Mouse (Mus musculus) c-Kit-positive CD71-negative TER-119-negative erythroid progenitor cells, embryonic 14.5 days (primary cell): ENCODE results near the gene Ryr2.
"Not testable (repeated sequence)": the region's sequence is repeated elsewhere in the genome, so short reads cannot be mapped to it uniquely, and the experiment has no call there.

Experiments used
- DNase-seq: peaks from one replicate; pipeline ENCODE4 v3.0.0-alpha.2; 2013; ENCODE audit warnings: low read depth

The Ryr2 gene

DNA sequence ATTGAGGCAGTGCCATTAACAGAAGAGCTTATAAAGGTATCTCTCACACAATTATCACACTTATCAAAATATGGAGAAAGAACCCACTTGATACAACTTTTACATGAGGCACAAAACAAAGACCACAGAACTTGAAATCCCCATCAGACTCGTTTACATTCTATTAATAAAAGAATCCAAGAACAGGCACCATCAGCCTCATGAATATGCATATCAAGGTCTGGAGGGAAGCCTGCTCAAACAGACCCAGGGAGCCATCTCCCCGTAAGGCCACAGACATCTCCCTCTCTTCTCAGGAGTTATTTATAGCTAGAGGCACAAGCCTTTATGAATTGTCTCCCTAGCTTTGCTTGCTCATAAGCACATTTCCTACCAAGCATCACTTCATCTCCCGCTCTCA is 227.7 kb downstream of the Ryr2 start:
- no peak for DNase-seq

DNA sequence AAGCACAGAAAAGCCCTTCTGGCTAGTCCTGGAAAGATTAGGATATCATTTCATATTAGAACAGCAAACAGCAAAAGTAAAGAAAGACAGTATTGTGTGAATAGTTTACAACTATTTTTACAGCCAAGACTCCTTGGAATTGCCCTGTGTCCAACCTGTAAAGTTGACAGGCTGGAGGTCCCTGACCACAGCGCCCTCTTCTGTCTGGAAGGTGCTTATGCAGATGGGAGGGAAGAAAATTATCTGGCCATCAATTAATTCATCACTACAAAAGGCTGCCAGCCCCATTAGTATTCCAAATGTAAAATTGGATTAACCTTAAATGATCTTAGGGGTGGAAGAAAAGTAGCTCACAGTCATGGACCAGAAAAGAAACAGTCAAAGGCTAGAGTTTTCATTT is 231.9 kb downstream of the Ryr2 start:
- no peak for DNase-seq

DNA sequence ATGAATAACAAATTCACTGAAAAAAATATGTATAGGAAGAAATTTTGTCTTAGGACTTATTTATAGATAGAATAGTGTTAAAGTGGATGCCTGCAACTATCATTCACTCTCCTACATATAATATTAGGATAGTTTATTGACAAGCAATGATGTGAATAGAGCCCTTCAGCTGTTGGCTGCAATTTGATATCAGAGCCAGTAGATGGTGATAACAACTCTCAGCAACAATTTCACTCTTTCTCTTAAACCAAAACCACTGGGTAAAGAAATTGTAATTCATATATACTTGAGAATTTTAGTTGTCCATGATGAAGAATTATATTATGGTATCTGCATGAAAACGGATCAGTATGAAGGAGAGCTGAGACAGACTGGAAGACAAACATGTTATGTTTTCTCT is 236.8 kb downstream of the Ryr2 start:
- no peak for DNase-seq

DNA sequence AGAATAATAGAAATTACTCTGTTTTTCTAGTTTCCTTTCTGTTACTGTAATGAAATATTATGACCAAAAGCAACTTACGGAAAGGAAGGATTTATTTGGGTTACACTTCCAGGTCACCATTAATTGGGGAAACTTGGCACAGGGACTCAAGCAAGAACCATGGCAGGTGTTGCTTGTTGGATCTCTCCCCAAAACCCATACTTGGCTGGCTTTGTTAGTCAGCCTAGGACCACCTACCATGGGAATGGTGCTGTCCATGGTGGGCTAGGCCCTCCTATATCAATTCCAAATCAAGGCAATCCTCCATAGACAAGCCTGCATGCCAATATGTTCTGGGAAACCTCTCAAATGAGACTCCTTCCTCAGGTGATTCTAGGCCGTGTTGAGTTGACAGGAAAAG is 237.3 kb downstream of the Ryr2 start:
- DNase-seq: no peak

DNA sequence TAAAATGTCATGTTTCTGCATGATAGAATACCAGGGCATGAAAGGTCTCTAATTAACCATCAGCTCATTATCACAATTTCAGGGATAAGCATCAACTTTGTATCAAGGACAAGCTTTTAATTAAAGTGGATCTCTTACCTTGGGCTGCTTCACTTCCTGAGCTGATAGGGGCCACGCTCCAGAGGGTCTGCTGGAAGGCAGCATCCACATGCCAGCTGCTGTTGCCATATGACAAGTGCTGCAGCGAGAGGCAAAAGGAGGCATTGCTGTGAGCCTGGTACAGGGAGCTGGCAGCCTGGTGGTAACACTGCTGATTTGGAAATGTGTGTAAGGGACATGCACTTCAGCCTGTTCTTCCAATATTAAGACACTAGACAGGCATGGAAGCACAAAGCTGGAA is 237.8 kb downstream of the Ryr2 start:
- no peak for DNase-seq

DNA sequence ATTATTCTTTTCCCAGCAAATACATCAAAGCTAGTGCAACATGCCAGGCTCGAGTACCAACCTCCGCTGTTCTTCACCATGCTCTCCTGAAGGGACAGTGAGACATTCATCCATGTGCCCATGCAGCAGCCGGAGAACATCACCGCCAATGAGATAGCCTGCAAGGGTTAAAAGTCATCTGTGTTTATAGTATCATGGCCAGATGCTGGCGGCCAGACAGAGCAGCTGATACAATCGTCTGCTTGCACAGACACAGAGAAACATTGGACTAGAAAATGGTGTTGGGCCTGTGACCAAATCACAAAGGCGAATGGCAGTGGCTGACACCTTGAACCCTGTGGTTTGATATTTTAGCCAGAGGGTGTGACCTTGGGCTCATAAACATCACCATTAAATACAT is 238.7 kb downstream of the Ryr2 start:
- DNase-seq: no peak

DNA sequence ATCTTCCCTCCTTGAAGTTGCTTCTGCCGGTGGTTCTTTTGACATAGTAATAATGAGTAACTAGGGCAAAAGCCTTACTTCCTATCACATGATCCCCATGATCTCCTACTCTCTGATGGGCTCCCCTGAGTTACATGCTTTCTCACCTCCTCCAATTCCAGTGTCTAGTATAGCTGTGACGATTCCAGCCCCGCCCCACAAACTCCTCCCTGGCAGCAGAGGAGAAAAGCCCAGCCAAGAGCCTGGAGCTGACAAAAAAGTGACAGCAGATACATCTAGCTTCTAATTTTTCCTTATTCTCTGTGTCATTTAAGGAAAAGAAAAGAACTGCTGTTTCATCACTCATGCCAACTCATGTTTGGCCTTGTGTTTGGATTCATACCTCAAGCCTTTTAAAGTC is 241.5 kb downstream of the Ryr2 start:
- DNase-seq: no peak

DNA sequence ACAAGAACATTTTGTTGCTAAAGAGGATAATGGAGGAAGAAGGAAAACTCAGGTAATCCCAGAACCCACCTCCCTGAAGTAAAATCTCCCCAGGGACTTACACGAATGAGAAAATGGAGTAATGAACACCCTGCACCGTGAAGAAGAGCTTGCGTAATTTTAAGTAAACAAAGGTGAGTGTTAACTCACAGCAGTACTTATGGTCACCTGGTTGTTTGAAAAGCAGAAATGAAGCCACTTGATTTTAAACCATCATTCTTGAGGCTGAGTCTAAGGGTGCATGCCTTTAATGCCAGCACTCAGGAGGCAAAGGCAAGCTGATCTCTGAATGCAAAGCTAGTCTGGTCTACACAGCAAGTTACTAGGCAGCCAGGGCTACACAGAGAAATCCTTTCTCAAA is 255.1 kb downstream of the Ryr2 start:
- DNase-seq: no peak

DNA sequence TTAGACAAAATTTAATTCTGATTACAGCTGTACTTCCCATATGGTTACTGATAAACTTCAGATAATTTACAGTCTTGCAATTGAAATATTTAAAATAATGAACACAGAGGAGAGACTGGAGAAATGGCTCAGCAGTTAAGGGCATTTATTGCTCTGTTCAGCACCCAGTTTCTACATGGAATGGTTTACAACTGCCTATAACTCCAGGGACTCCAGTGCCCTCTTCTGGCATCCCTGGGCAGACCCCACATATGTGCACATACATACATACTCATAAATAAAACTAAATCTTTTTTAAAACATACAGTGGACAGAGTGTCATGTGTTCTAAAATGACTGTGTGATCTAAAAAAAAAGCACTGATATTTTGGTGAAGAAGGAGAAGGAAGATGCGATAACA is 262.9 kb downstream of the Ryr2 start:
- DNase-seq: no peak

DNA sequence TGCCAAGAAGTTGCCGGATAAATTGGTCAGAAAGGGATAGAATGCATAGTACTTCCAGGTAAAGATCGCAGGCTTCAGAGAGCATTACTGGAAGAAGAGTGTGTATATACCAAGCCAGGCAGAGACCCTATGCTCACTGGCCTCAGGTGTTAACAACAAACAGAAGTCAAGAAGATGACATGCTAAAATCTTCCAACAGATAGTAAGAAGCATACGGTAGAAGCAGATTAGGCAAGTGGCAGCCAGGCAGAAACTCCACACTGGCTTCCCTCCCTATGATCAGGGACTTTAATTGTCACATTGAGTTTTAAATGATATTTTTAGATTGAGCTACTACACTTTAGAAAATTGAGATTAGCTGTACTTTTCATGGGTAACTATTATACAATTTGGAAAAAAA is 268.9 kb downstream of the Ryr2 start:
- DNase-seq: no peak

DNA sequence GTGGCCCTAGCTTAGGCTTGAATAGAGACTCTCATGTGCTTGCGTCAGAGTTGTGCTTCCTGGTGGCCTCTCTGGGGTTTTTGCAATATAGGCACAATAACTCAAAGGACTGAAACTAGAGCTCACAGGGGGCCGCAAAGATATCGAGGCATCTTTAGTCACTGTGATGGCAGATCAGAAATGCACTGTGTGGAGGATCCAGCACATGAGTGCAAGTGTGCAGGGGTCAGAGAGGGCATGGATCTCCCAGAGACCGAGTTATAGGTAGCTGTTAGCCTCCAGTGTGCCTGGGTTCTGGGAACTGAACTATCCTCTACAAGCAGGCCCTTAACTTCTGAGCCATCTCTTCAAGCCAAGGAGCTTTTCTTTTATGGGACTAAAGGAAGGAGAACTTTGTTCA is 269.6 kb downstream of the Ryr2 start:
- no peak for DNase-seq

DNA sequence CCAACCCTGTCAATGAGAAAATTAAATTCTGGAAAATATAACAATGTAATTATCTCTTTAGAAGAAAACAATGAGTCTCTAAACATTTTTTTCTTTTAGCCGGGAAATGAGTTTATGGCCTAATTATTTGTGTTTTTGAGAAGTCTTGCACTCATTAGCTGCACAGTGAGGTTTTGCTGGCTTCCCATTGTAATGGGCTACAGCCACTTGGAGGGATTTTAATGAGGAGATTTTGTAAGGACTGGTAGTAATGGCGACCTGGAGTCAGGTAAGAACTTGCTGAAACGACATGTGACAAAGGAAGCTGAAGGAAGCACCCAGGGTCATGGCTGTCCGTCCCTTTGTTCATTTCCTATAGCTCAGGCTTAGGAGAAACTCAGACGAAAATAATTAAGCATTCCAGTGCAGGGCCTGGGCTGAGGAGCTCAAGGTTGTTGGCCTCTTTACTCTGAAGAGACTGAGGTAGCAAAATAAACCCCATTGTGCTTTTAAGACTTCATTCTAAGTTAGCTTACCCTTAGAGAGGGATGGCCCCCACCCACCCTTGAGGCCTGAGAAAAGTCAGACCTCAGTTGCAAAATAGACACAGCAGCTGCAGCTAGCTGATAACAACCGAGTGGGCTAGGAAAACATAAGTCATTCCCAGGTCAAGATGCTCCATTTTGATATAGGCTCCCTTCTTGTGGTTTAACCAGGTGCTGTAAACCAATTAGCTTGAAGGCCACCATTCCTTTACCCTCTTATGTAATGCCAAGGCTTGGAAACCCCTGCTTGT is 270.3 kb downstream of the Ryr2 start:
- DNase-seq: peak; percentile 26

DNA sequence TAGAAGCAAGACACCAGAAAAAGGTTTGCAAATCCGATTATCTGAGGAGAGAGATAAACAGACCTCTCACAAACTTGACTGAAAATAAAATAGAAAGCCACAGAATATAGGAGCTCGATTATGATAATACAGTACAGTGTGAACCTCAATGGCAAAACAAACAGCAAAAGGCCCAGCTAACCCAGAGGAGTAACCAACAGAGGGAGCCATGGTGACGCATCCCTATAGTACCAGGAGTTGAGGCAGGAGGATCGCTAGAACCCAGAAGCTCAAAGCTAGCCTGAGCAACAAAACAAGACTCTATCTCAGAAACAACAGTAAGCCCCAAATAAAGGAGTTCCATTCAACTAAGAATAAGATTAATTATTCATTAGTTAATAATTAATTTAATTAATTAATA is 275.5 kb downstream of the Ryr2 start:
- DNase-seq: no peak

DNA sequence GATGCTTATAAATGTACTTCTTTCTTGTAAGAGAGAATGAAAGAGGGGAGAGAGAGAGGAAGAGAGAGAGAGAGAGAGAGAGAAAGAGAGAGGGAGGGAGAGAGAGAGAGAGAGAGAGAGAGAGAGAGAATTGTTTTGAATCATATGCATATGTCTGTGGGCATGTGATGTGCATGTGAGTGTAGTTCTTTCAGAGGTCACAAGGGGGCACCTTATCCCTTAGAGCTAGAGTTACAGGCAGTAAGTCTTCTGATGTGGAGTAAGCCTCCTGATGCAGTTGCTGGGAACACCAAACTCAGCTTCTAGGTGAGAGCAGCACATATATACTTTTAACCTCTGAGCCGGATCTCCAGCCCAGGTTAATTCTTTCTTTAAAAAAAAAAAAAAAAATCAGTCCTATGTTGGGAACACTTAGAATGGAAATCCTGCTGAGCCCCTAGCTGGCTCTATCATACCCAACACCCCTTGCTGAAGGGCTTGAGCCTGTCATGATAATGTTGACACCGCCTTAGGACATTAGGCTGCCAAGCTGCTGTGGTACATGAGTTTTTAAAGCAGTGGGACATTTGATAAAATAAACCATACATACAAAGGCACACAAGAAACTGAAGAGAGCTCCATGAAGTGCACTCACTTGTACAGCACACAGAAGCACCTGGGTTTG is 281.1 kb downstream of the Ryr2 start:
- DNase-seq: peak; percentile 10

DNA sequence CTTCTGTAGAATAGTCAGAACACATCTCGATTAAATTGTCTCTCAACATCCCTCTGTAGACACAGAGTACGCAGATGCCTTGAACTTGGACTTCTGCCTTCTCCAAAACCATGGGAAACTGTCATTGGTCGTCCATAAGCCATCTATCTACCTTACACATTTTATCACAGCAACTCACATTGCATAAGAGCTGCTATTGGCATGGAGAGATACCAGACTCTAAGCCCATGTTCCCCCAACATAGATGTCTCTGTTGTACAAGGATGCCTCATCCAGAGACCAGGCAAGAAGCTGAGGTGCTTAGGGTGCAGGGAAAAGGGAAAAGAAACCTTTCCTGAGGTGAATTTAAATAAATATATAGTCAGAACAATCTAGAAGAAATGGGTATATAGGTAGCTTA is 288.0 kb downstream of the Ryr2 start:
- no peak for DNase-seq

DNA sequence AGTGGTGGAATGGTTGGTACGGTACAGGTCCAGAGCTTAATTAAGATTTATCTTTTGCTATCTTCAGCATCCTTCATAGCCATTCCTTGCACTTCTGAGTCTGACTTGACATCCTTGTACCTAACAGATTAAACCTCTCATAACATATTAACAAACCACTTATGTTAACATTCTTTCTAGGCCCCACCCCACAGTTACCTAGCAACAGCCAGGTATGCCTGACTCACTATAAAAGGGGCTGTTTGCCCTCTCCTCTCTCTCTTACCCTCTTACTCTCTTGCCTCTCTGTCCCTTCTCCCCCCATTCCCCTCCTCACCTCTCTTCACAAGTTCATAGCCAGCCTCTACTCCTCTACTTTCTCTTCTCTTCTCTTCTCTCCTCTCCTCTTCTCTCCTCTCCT is 297.4 kb downstream of the Ryr2 start:
- not testable (repeated sequence) for DNase-seq

DNA sequence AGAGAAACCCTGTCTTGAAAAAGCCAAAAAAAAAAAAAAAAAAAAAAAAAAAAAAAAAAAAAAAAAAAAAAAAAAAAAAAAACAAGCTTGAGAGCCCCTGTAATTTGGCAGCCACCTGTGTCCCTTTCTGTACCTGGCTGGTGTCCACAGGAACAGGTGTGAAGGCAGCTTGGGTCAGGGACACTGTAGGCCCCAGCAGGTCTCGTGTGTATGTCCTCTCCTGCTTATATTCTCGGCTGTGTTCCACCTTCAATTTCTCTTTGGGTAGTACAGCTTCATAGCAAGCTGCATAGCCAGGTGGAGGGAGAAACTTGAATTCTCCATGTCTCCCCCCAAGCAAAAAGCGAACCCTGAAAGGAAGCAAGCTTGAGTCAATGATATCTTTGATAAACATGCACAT is 314.2 kb downstream of the Ryr2 start:
- no peak for DNase-seq

DNA sequence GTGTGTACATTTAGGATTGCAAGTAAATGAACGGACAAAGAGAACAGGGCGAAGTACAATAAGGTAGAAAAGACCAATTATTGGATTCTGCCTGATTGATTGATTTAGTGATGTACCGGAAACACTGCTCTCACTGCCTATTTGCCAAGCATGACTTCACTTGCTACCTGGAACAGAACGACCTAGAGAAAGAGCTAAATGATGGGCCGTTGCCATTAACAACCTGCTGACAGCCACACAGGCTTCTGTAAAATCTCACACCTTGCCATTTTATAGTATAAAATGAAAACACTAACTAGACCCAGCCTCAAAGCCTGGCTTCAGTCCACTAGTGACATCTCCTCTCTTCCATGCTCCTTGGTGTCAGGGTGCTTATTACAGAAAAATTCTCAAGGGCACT is 316.2 kb downstream of the Ryr2 start:
- no peak for DNase-seq

DNA sequence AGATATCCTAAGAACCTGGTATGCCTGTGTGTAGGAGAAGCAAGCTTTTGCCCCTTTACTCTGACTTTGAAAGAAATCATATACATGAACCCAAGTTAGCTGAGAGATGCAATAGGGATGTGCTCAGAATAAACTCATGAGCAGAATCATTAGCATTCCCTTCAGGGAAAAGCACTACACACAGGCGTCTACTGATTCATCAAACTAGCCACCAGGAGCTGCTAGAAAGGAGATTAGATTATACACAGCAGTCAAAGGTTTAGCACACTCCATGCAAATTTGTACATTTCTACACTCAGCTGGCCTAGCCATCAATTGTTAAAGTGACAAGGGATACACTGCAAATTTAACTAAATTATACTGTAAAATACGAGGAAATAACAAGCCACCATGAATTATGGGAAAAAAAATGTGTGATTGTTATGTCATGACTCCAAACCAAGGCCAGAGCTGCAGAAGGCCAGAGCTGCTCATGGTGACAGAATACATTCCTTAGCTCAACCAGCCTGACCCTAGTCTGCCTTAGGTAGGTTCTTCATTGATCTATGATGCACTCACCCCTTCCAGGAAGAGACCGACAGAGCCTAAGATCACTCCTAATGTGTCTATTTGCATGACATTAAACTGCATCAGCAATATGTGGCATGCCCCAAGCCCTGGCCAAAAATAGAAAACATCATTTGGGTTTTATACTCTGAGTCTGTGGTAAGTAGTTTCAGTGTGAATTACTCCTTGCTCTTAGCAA is 324.2 kb downstream of the Ryr2 start:
- DNase-seq: no peak

DNA sequence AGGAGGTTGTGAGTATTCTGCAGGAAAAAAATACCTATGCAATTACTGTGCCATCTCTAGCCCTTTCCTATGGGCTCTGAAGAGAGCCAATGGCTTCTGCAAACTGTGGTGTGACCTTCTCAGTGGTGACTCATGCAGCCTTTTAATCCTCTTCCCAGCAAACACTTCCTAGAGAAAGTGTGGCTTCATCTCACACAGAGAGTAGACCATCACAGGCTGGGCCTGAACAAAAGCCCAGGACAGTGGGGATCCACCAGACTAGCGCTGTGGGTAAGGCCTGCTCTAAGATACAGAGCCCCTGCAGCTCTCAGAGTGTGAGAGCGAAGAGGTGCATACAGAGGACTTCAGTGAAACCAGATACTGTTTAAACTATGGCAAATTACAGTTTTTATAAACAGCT is 325.7 kb downstream of the Ryr2 start:
- no peak for DNase-seq

DNA sequence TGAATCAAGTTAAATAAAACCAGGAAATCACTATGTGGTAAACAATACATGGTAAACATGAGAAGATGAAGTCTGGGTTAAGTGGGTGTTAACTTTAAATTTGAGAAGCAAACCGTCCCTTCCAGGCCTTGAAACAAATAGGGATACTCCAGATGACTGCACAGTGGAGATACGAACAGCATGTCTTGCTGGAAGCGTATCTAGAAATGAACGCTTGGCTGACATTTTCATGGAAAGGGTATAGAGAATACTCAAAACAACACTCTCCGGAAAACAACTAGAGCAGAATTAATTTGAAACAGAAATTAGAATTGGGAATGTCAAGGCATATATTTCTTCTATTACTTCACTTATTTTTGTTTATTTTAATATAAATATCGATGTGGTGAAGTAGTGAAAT is 329.0 kb downstream of the Ryr2 start:
- DNase-seq: no peak

DNA sequence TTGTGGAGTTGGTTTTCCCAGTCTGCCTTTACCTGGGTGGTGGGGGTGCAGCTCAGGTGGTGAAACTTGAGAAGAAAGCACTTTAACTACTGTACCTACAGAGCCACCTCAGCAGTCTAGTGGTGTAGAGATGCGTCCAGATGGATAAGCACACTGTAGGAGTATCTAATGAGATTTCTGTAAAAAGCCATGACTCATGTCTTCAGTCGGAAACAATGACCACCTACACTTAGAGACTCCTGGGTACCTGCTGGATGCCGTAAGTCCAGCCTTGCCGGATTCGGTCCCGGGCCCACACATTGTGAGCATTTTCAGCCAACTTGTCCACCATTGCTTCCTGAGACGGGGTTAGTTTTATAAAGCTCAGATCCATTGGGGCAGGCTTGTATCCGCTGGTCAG is 334.6 kb downstream of the Ryr2 start:
- DNase-seq: no peak

DNA sequence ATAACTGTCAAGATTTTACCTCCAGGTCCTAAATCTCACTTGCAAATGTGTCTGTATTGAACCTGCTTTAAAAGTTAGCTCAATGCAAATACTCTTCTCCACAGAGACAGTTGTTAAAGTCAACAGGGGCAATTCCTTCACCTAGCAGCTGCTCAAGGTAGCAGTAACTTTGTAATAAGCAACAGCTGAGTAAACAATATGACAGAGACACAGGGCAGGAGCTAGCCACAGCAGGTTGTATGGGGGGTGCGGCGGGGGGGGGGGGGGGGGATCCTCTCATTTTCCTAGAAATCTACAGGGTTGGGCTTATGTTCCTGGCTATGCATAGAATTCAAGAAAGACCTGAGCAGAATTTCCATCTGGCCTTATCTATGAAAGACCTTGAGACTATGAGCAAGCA is 339.8 kb downstream of the Ryr2 start:
- no peak for DNase-seq
